Mouse (Mus musculus): ENCODE results near the gene Igfbp5. TPM values are rescaled to one million over a fixed set of nuclear protein-coding genes. Genes with fewer than 3 reads are reported as not detected.

The Igfbp5 gene
- polyA plus RNA-seq, 1 experiment: 73.8 TPM

DNA sequence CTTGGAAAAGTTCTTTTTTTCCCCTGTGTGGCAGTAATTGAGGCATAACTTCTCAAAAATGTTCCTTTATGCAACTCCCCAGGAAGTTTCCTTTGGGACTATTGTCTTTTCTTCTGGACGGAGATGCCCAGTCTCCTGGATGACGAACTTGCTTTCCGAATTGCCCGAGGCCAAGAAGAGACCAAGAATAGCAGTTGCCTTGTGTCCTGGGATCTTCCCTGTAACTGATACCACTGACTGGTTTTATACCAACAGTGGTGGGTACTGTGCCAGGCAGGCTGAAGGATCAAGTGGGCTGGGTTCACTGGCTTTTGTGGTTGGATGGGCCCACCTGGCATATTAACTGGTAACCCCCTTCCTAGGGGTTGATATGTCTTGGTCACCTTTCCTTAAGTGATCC, 41.1 kb downstream of the Igfbp5 start:
- DNase-seq (ENCODE audit: low read depth): no peak
- TF ChIP-seq CTCF (IDR thresholded peaks at IDR 0.05; ENCODE audit: borderline replicate concordance, extremely low read depth, insufficient read depth, insufficient read length) (no peak), POLR2A (IDR thresholded peaks at IDR 0.05; ENCODE audit: borderline replicate concordance, extremely low read depth, insufficient read depth, insufficient read length, poor library complexity, severe bottlenecking) (no peak)

DNA sequence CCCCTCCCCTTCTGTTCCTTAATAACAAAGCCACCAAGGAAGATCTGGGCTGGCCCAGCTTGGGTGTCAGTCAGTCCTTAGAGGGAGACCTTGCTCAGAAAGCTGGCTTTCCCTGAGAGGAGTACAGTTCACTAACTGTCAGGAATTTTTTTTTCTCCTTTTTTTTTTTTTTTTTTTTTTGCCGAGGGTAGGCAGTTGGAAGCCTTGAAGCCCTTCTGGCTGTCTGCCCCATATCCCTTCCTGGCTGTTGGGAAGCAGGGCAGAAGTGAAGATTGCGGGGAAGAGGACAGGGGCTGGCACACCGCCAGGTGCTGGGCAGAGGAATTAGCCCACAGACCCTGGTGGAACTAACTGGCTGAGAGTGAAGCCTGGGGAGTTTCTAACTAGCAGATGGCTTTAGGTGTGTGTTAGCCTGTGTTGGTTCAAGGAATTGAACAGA, 42.0 kb downstream of the Igfbp5 start:
- DNase-seq (ENCODE audit: low read depth): peak; percentile 81
- no peak for TF ChIP-seq POLR2A (IDR thresholded peaks at IDR 0.05; ENCODE audit: borderline replicate concordance, extremely low read depth, insufficient read depth, insufficient read length, poor library complexity, severe bottlenecking)
- no peak for TF ChIP-seq CTCF (IDR thresholded peaks at IDR 0.05; ENCODE audit: borderline replicate concordance, extremely low read depth, insufficient read depth, insufficient read length)

DNA sequence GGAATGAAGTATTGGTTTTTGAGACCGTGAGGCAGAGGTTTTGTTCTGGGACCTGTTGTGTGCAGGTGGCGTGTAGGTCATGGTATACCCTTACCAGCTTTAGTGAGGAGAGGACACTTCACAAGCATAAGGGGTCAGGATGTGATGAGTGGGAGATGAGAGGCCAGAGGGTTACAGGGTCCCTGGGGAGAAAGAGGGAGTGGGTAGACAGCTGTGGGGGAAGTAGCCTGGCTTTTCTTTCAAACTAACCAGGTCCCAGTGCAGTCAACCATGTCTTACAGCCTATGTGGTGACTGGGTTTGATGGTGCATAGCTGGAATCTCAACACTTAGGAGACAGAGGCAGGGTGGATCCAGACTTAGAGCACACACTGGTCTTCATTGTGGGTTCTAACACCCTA, 44.2 kb downstream of the Igfbp5 start:
- DNase-seq (ENCODE audit: low read depth): no peak
- TF ChIP-seq CTCF (IDR thresholded peaks at IDR 0.05; ENCODE audit: borderline replicate concordance, extremely low read depth, insufficient read depth, insufficient read length): no peak
- TF ChIP-seq POLR2A (IDR thresholded peaks at IDR 0.05; ENCODE audit: borderline replicate concordance, extremely low read depth, insufficient read depth, insufficient read length, poor library complexity, severe bottlenecking): no peak

DNA sequence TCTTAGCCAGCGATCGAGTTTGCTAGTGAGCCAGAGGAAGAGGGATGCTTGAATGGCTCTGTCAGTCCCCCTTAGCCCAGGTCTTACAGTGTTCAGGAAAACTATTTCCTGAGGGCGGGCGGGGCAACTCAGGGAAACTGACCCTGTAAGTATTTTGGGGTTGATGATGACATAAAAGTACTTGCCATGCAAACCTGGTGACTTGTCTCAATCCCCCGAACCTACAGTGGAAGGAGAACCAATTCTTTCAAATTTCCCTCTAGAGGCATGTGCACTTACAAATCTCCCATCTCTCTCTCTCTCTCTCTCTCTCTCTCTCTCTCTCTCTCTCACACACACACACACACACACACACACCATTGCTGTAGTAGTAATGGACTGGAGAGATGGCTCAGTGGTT, 45.8 kb downstream of the Igfbp5 start:
- TF ChIP-seq CTCF (IDR thresholded peaks at IDR 0.05; ENCODE audit: borderline replicate concordance, extremely low read depth, insufficient read depth, insufficient read length) (no peak), POLR2A (IDR thresholded peaks at IDR 0.05; ENCODE audit: borderline replicate concordance, extremely low read depth, insufficient read depth, insufficient read length, poor library complexity, severe bottlenecking) (no peak)
- DNase-seq (ENCODE audit: low read depth): no peak

DNA sequence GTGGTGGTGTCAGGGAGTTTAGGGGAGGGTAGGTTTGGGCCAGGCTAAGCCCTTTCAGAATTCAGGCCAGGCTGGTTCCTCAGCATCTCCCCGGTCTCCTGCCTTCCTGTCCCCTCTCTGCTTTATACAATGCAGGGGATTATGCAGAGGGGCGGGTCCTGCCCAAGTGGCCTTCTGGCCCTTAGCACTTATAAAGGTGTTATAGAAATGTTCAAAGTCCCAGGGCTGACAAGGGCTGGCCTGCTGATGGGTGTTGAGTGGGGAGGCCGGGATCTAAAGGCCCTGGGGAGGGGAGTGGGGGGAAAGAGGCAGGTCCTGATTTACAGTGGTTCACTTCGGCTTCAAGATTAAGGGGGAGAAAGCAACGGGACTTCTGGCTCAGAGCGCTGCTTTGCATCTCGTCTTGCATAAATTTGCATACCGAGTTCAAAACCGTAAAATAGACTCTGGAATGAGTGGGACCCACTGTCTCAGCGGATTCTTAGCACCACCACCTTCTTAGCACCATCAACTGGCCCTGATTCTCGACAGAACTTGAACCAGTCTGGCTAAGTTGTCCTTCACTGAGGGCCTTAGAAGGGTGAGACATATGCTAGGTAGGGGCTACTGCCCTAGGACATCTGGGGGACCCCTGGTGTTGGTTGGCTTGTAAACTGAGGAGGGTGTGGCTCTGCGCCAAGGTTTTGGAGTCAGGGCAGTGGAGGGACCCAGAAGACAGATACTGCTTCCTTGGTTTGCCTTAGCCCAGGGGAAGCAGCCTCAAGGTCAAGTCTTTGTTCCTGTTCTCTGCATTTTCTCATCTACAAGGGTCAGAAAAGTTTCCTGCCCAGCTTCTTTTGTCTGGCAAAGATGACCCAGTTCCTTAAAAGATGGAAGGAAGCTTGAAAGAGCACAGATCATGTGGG, 47.0 kb downstream of the Igfbp5 start:
- peak; percentile 82 for DNase-seq (ENCODE audit: low read depth)
- TF ChIP-seq CTCF (IDR thresholded peaks at IDR 0.05; ENCODE audit: borderline replicate concordance, extremely low read depth, insufficient read depth, insufficient read length) (no peak), POLR2A (IDR thresholded peaks at IDR 0.05; ENCODE audit: borderline replicate concordance, extremely low read depth, insufficient read depth, insufficient read length, poor library complexity, severe bottlenecking) (no peak)

DNA sequence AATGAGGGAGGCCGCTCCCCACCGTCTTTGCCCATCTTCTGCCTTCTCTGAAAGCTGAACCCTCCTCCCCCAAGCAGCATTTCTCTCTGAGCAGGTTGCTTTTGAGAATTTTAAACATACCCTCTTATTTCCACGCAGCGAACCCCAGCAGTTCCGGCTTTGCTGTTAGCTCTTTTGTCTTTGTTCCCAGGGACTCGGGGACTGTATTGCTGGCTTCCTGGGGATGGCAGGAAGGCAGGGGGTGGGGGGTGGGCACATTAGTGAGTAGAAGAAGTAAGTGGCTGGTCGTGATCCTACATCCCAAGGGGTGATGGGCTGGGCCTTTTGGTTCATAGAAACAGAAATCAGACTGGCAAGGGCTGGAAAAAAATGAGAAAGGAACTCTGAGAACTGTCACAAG, 47.8 kb downstream of the Igfbp5 start:
- TF ChIP-seq CTCF (IDR thresholded peaks at IDR 0.05; ENCODE audit: borderline replicate concordance, extremely low read depth, insufficient read depth, insufficient read length) (no peak), POLR2A (IDR thresholded peaks at IDR 0.05; ENCODE audit: borderline replicate concordance, extremely low read depth, insufficient read depth, insufficient read length, poor library complexity, severe bottlenecking) (no peak)
- DNase-seq (ENCODE audit: low read depth): peak; percentile 73

DNA sequence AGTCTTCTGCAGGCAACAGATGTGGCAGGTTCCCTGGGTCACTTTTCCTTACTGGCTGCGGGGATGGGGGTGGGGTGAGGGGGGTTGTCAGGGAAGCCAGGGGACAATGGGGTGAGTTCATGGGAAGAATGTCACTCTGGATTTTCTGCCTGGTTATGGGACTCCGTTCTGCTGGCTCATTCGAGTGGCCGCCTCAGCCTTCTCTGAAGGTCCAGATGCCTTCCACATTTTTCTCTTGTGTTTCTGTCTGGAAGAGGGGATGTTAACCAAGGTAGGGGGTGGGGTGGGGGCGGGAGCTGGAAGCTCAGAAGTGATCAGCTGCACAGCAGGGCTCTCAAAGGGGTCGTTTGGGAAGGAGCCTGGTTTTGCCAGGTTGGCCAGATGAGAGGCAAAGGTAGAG, 48.2 kb downstream of the Igfbp5 start:
- peak; percentile 63 for DNase-seq (ENCODE audit: low read depth)
- no peak for TF ChIP-seq CTCF (IDR thresholded peaks at IDR 0.05; ENCODE audit: borderline replicate concordance, extremely low read depth, insufficient read depth, insufficient read length)
- TF ChIP-seq POLR2A (IDR thresholded peaks at IDR 0.05; ENCODE audit: borderline replicate concordance, extremely low read depth, insufficient read depth, insufficient read length, poor library complexity, severe bottlenecking): no peak

DNA sequence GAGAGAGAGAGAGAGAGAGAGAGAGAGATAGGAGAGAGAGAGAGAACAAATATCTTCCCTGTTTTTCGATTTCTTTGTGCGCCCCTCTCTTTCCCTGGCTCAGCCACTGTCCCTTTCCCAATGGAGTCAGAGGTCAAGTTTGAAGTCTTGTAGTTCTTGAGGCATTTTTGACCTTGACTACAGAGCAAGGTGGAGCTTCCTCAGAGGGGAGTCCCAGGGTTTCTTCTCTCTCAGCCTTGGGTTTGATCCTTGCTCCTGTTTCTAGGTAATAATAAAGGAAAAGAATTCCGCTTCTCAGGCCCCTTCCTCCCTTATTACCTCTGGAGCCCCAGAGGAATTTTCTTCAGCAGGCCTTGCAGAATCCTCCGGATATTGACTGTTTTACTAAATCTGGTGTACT, 48.8 kb downstream of the Igfbp5 start:
- TF ChIP-seq POLR2A (IDR thresholded peaks at IDR 0.05; ENCODE audit: borderline replicate concordance, extremely low read depth, insufficient read depth, insufficient read length, poor library complexity, severe bottlenecking) (no peak), CTCF (IDR thresholded peaks at IDR 0.05; ENCODE audit: borderline replicate concordance, extremely low read depth, insufficient read depth, insufficient read length) (no peak)
- no peak for DNase-seq (ENCODE audit: low read depth)

DNA sequence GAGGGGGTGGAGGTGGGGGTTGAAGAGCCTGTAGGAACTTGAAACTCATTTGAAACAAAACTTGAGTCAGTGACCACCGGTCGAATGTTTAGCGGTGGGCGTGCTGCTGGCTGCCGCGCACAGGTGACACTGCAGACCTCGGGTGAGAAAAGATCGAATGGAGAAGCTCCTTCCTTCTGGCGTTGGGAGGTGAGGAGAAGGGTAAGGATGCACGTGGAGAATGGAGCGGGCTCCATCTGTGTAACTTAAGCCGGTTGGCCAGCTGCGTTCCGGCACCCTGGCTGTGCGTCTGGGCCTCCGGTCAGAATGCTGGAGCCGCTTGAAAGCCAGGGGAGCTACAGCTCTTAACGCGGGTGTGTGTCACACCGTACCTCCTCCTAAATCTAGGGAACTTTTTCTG, 49.4 kb downstream of the Igfbp5 start:
- TF ChIP-seq CTCF (IDR thresholded peaks at IDR 0.05; ENCODE audit: borderline replicate concordance, extremely low read depth, insufficient read depth, insufficient read length) (no peak), POLR2A (IDR thresholded peaks at IDR 0.05; ENCODE audit: borderline replicate concordance, extremely low read depth, insufficient read depth, insufficient read length, poor library complexity, severe bottlenecking) (no peak)
- peak; percentile 60 for DNase-seq (ENCODE audit: low read depth)

DNA sequence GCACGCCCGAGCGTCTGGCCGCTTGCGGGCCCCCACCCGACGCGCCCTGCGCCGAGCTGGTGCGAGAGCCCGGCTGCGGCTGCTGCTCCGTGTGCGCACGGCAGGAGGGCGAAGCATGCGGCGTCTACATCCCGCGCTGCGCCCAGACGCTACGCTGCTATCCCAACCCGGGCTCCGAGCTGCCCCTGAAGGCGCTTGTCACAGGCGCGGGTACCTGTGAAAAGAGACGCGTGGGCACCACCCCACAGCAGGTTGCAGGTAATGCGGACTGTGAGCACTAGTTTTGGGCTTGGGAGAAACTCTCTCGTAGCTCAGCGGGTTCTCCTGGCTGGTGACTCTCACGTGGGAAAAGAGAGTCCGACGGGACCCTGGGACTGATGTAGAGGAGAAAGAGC, 50.0 kb downstream of the Igfbp5 start:
- TF ChIP-seq POLR2A (IDR thresholded peaks at IDR 0.05; ENCODE audit: borderline replicate concordance, extremely low read depth, insufficient read depth, insufficient read length, poor library complexity, severe bottlenecking) (0 out of 2 replicates have a peak, but pooled peaks have one; percentile 3), CTCF (IDR thresholded peaks at IDR 0.05; ENCODE audit: borderline replicate concordance, extremely low read depth, insufficient read depth, insufficient read length) (no peak)
- DNase-seq (ENCODE audit: low read depth): no peak

DNA sequence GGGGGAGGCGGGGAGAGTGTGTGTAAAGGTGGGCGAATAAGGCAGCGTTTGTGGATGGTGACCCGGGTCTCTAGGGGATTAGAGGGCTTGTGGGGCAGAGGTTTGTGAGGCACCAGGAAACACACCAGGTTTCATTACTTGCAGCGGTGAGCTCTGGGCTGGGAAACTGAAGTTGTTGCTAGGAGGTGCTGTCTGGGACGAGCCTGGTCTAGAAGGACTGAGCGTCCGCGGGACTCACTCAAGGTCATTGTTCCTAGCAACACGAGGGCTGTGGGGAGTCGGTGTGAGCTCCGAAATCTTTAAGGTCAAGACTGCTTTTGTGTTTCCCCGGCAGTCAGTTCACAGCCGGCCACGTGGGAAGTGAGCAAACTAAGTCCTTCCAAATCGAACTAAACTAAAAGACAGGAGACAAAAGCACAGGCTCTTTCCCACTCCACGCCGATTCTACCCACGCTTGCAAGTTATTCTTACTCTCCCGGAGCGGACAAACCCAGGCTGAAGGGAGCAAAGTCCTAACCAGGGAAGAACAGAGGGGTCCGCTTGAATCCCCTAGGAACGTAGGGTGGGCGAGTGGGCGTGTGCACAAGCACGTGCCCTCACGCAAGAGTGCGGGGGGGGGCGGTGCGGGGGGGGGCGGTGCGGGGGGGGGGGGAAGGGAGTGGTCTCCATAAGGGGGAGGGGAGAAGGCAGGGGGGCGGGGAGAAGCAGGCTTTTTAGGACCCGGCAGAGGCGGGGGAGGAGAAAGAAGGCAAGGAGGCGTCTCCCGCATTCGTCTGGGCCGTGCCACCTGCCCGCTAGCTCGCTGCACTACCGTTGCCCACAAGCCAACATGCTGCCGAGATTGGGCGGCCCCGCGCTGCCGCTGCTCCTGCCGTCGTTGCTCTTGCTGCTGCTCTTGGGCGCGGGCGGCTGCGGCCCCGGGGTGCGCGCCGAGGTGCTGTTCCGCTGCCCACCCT, 50.7 kb downstream of the Igfbp5 start, which contains the start of gene Igfbp2:
Gene Igfbp2, plus strand, starts transcription at position 753 of the 956 bp plus-strand sequence.
- TF ChIP-seq POLR2A (IDR thresholded peaks at IDR 0.05; ENCODE audit: borderline replicate concordance, extremely low read depth, insufficient read depth, insufficient read length, poor library complexity, severe bottlenecking): peak; percentile 21; the same call in 1 of the 2 replicates
- TF ChIP-seq CTCF (IDR thresholded peaks at IDR 0.05; ENCODE audit: borderline replicate concordance, extremely low read depth, insufficient read depth, insufficient read length): no peak
- peak; percentile 94 for DNase-seq (ENCODE audit: low read depth)

Data from brain, embryonic 14.5 days (tissue).